Mouse (Mus musculus): ENCODE measurements around the gene Cox4i2.

DNA sequence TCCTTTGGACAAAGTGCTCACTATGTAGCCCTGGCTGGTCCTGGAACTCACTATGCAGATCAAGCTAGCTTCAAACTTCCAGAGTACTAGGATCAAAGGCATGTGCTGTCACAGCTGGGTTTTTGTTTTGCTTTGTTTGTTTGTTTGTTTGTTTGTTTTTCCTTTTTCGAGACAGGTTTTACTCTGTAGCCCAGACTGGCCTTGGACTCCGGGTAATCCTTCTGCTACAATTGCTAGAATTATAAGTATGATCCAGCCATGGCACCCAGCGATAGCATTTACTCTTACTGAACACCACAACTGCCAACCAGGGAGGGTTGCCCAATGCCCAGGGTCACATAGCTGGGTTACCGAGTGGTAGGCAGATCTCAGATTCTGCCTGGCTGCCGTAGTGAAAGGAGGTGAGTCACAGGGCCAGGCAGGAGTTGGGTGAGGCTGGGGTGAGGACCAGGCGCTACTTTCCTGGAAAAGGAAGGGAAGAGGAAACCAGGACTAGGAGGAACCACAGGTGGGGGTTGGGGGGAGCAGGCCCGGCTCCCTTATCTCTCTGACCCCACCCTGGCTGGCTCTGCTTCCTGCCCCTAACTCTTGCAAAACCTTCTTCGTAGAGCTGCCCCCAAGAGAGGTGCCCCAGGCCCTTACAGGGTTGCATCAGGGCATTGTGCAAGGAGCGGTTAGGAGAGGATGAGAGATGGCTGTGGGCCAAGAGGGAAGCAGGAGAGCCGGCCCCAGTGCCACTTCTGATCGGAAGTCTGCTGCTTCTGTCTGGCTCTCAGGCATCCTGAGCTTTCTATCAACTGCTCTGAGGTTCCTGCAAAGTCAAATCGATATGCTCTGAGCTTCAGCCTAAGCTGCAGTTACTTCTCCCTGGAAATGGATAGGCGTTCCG is 12.6 kb upstream of the Cox4i2 start:
- TF ChIP-seq CTCF (IDR thresholded peaks at IDR 0.05; ENCODE audit: insufficient read depth, low read length) (no peak), POLR2A (IDR thresholded peaks at IDR 0.05; ENCODE audit: borderline replicate concordance, extremely low read depth, low read depth, low read length) (0 out of 2 replicates have a peak, but pooled peaks have one; percentile 20)
